Mouse (Mus musculus) urinary bladder, adult 2 months (tissue): ENCODE results near the gene Sphk2. TPM values are rescaled to one million over a fixed set of nuclear protein-coding genes. Genes with fewer than 3 reads are reported as not detected.
A peak's percentile ranks its signal among the peaks of the same experiment; 100 is the strongest.

Source experiments
- DNase-seq: peaks from one replicate; pipeline ENCODE4 v3.0.0; 2022; ENCODE audit warnings: low spot score
- polyA plus RNA-seq: library from polyadenylated mRNA; depleted of rRNA; stranded (reverse); fragments of >200 nt; gene quantifications from 2 replicates; pipeline ENCODE4 v1.2.3, GENCODE M21; 2012

The Sphk2 gene
- polyA plus RNA-seq, 1 experiment = 25.6 TPM

DNA sequence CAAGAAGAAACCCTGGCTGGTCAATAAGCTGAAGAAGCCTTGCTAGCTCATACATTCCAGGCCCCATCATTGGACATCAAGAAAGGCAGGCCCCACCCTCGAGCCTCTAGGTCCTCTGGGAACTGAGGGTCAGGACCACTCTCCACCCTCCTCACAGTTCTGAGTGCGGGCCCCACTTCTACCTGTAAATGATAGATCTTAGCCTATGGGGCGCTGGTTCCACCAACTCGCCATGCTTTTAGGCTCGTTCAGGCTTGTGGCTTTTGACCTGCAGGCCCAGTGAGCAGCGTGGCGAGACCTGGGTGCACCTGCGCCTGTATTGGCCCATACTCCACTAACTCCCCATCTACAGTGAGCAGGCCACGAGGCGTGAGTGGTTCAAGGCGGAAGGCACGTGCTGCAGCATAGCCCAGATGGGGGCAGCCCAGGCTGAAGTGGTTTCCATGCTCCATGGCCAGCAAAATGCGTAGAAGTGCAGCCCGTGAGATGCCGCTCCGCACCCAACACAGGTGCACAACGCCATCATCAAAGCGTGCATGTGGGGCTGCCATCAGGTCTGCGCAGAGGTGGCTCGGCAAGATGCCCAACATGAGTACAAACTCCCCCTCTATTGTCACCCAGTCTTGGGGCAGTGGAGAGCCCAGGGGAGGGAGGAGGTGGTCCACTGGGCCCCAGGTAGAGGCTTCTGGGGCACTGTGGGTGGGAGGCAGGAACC, 7.2 kb downstream of the Sphk2 start:
- no peak for DNase-seq

DNA sequence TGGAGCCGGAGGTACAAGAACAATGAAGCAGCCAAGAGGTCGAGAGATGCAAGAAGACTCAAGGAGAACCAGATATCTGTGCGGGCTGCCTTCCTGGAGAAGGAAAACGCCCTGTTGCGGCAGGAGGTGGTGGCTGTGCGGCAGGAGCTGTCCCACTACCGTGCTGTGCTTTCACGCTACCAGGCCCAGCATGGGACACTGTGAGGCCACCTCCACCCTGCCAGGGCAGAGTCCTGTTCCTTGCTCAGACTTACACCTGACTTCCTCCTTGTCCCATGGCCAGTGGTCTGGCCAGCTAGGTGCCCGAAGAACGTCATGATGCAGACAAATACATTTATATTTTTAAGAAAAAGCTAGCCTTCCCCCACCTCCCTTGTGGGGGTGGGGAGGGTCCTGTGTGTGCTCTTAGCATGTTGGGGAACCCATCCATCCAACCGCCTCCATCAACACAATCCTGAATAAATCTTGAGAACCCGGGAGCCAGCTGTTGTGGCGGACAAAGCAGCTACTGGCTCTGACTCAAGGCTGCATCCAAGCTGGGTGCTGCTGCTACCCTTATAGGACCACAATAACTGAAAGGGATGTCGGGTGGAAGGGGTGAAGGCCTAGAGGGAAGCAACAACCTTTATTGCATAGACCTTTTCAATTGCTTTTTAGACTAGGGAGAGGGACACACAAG, 8.0 kb downstream of the Sphk2 start:
- no peak for DNase-seq

DNA sequence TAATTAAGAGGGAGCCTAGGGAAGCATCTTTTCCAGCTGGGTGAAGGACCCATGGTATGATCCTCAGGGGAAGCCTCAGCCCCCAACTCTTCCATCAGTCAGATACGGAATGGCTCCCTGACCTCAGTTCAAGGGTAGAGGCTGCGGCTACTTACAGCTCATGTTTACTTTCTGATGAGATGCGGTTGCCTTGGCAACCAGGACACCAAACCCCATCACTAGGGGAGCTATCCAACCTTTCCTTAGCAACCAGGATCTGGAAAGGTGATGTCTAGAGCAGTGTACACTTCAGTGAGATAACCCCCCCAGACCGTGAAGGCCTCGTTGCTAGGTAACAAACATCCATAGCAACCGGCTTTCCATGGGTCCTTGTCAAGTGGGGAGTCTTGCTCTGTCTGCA, 8.8 kb downstream of the Sphk2 start:
- no peak for DNase-seq

GRCm38 (mm10) chr7:45708221-45708761, 9.5 kb downstream of the Sphk2 start:
- DNase-seq = no peak

DNA sequence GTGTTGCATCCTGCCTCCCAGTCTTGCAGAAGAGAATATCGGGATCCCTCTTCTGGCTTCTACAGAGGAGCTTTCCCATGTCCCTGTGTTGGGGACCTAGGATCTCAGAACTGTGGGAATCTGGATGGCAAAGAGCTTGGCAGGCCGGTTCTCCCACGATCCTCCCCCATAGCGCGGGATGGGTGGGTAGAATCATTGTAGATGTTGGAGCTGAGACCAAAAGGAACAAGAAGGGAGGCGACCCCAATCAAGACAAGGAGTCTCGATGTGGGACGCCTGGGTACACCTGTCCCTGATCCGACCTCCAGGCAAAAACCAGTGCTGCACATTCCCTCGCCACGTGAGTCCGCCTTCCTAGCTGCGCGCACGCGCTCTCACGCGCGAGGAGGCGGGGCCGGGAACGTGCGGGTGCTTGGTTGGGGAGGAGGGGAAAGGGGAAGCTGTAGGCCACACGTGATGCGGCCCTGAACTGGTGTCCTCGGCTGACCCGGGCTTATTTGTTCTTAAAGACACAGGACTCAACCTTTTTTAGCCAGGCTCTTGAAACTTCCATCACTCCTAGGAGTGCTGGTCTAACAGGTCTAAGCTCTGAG, 10.3 kb downstream of the Sphk2 start:
- DNase-seq = peak; percentile 97

GRCm38 (mm10) chr7:45706721-45707241, 11.0 kb downstream of the Sphk2 start:
- peak; percentile 91 for DNase-seq

GRCm38 (mm10) chr7:45705873-45706281, 11.9 kb downstream of the Sphk2 start:
- no peak for DNase-seq

- no peak for DNase-seq
Observed at GRCm38 (mm10) chr7:45705443-45705864, 12.3 kb downstream of the Sphk2 start.

DNA sequence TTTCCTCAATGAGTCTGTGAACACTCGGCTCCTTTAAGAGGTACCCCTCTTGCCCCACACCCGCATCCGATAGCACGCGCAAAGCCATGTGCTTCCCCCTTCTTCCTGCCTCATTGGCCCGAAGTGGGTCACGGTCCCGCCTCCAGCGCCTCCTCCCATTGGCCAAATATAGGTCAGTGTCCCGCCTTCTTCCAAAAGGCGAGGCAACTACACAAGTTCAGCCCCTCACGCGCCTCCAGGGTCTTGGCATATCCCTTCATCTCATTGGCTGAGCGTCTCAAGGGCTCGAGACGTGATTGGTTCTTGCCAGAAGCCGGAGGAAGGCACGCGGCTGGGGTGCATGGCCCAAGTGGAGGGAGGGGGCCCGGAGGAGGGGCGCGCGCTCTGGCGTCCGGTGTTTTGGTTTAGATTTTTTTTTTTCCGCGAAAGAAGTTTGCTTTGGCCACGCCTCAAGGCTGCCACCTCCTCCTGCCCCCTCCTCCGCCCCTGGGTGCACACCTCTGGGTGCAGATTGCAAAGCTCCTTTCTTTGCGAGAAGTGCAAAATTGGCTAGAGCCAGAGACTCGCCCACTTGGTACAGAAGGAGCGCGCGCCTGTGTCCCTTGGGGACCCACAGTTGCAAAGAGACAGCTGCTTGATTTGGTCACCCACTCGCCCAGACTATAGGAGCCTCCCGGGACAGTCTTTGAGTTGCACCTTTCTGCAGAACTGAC, 12.9 kb downstream of the Sphk2 start, which contains the start of gene Dbp:
TSS of gene Dbp (plus strand) at position 359 of the 713 bp plus-strand sequence.
- DNase-seq = peak; percentile 90

GRCm38 (mm10) chr7:45704046-45704559, 13.7 kb downstream of the Sphk2 start:
- no peak for DNase-seq

- DNase-seq = no peak
Observed at GRCm38 (mm10) chr7:45703521-45704033, 14.2 kb downstream of the Sphk2 start.

DNA sequence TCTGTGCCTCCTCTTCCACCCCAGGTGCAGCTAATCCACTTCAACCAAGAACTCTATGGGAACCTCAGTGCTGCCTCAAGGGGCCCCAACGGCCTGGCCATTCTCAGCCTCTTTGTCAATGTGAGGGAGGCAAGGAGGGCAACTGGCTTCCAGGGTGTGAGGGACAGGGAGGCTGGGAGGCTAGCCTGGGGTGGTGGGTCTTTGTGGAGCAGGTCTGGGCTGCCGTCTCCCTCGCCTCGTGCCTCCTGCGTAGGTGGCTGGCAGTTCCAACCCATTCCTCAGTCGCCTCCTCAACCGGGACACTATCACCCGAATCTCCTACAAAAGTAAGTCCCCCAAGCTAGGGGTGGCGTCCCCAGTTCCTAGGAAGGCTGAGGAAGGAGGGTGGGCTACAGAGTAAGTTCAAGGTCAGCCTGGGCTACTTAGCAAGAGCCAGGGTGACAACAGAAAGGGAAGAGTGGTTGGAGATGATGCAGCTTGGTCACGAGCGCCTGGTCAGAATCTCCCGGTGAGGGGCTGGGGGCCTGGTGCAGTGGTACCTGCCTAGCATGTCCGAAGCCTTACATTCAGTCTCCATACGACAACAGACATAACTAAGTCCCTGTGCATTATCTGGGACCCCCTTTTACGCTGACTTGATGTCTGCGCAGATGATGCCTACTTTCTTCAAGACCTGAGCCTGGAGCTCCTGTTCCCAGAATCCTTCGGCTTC, 14.8 kb downstream of the Sphk2 start:
- DNase-seq = no peak

DNA sequence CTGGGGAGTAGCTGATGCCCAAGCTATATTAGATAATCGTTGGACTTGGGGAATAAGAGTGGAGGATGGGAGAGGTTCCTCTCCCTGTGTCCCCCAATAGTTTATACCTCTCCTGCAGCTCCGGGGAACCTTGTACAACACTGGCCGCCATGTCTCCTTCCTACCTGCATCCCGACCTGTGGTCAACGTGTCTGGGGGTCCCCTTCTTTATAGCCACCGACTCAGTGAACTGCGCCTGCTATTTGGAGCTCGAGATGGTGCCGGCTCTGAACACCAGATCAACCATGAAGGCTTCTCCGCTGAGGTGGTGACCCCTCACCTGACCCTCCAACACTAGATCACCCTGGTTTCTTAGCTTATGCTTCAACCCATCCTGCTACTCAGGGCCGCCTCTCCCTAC, 15.5 kb downstream of the Sphk2 start:
- DNase-seq = no peak

GRCm38 (mm10) chr7:45701607-45702006, 16.2 kb downstream of the Sphk2 start:
- no peak for DNase-seq

- DNase-seq = no peak
Observed at GRCm38 (mm10) chr7:45701072-45701471, 16.7 kb downstream of the Sphk2 start.

DNA sequence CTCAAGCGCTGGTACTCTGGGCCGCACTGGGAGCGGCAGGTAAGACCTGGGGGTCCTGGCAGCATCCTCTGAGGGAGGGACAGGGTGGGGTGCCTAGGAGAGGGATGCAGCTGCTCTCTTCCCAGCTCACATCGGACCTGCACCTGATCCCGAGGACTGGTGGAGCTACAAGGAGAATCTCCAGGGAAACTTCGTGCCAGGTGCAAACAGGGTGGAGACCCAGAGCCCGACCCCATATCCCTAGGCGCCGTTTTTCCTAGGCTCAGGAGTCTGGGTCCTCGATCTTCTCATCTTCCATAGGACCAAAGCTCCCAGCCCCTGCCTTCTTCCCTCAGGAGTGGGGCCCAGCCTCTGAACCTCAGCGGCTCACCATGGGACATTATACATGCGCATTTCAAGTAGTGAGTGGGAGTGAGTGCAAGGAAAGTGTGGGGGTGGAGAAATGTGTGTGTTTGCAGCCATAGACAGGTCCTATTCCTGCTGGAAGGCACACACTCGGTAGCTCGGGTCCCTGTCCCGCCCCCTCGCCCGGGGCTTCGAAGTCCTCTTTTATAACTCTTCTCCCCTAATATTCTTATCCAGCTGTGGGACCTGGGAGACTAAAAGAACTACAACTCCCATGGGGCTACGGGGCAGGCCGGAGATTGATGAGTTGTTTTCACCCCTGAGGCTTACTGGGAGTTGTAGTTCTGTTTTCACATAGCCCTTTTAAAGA, 17.3 kb downstream of the Sphk2 start:
- no peak for DNase-seq

- no peak for DNase-seq
Observed at GRCm38 (mm10) chr7:45699523-45700141, 18.2 kb downstream of the Sphk2 start, which contains the start of gene Car11. TSS of gene Car11 (plus strand) at chr7:45699843.

- DNase-seq = no peak
Observed at GRCm38 (mm10) chr7:45697894-45698293, 19.9 kb downstream of the Sphk2 start.

DNA sequence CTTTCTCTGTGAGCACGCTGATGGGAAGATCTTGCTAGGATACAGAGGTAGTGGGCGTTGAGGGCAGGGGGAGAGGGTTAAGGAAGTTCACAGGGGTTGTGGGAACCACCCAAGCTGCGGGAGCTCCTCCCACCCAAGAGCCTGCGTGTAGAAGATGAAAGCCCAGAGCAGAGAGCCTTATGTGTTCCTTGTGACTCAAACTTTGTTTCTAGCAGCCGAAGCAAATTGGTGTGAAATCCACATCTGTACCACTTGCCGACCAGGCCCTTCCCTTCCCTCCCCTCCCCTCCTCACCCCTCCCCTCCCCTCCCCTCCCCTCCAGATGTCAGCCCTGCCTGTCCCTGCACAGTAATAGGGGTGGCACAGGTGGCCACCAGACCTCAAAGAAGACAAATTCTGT, 22.7 kb downstream of the Sphk2 start:
- DNase-seq = no peak
